Mouse (Mus musculus): ENCODE data around the gene Sod3. TPM values are rescaled to one million over a fixed set of nuclear protein-coding genes. Genes with fewer than 3 reads are reported as not detected.

Sod3 gene
- polyA plus RNA-seq, 1 experiment from 2014 or later = 3.6 TPM

Other genes with a start within 250 kb of the Sod3 start
- gene Dhx15, start 173.3 kb upstream of the Sod3 start, polyA plus RNA-seq (2015; fragmentation: Nextera tagmentation; extraction: Ambion mirVana) = 115 and 118 TPM in 2 replicates
- 13.2 and 14.3 TPM in 2 replicates for gene Ccdc149, start 107.7 kb downstream of the Sod3 start, polyA plus RNA-seq (2015; fragmentation: Nextera tagmentation; extraction: Ambion mirVana)
- gene Lgi2, start 202.7 kb downstream of the Sod3 start, polyA plus RNA-seq (2015; fragmentation: Nextera tagmentation; extraction: Ambion mirVana) = 5.2 and 5.7 TPM in 2 replicates

Measured in hindbrain, embryonic 15.5 days (tissue).